8 mouse cellular contexts compared by ENCODE assay signal in genomic region chr19:40895393-40895703, GRCm38 (mm10). TPM values are rescaled to one million over a fixed set of nuclear protein-coding genes. Genes with fewer than 3 reads are reported as not detected.
DNase-seq lines count a peak whose midpoint lies in the region; ATAC-seq and TF ChIP-seq lines count a peak whose summit lies in the region.

No protein-coding gene starts in this region.

- peak overlapping the region; percentile 76 for H3K9ac ChIP-seq in heart, embryonic 14.5 days (ENCODE audit: low read length)
- H3K9ac ChIP-seq in ES-E14 (ENCODE audit: insufficient read depth, low read depth, low read length, poor library complexity, severe bottlenecking): peak overlapping the region; percentile 97
- H3K9ac ChIP-seq in midbrain, embryonic 11.5 days (ENCODE audit: low read length): peak overlapping the region; percentile 90

- 2% methylated on average over 6 of the region's 6 CpGs for WGBS in heart, embryonic 14.5 days
- 2% methylated on average over 6 of the region's 6 CpGs for WGBS in hindbrain, embryonic 10.5 days
- WGBS in midbrain, embryonic 11.5 days: 1% methylated on average over 6 of the region's 6 CpGs

- peak overlapping the region; percentile 78 for H3K4me2 ChIP-seq in heart, embryonic 14.5 days (ENCODE audit: low read length)
- peak overlapping the region; percentile 41 for H3K4me2 ChIP-seq in midbrain, embryonic 11.5 days

- peak overlapping the region; percentile 9 to 92; a peak in 3 of 4 replicates for H3K27ac ChIP-seq in heart, embryonic 14.5 days (replicated peaks in 1 of 2; ENCODE audit: control insufficient read depth in 1 of 2, insufficient read depth in 1 of 2, low read depth in 2 of 2, low read length in 2 of 2)
- peak overlapping the region; percentile 94 for H3K27ac ChIP-seq in ES-E14 (ENCODE audit: insufficient read depth, low read depth, low read length, poor library complexity, severe bottlenecking)
- peak overlapping the region; percentile 99 for H3K27ac ChIP-seq in hindbrain, embryonic 10.5 days
- H3K27ac ChIP-seq in midbrain, embryonic 11.5 days (ENCODE audit: low read depth, low read length): peak overlapping the region; percentile 91

- peaks cover 9% of the 10 kb centered on the region for H3K9me3 ChIP-seq in heart, embryonic 14.5 days (ENCODE audit: control insufficient read depth, low read length)
- no peaks in the 10 kb centered on the region for H3K9me3 ChIP-seq in ES-E14 (ENCODE audit: control insufficient read depth, insufficient read depth, low read depth, low read length)
- H3K9me3 ChIP-seq in hindbrain, embryonic 10.5 days: peaks cover 5% of the 10 kb centered on the region; the same call in 1 of the 2 replicates
- no peaks in the 10 kb centered on the region; the same call in 1 of the 2 replicates for H3K9me3 ChIP-seq in midbrain, embryonic 11.5 days (ENCODE audit: control insufficient read depth, low read length)

- peaks cover 29% of the 10 kb centered on the region for H3K27me3 ChIP-seq in heart, embryonic 14.5 days (ENCODE audit: control insufficient read depth, insufficient read depth, low read length)
- H3K27me3 ChIP-seq in hindbrain, embryonic 10.5 days (ENCODE audit: insufficient read depth, poor library complexity, severe bottlenecking): peaks cover 34% of the 10 kb centered on the region
- H3K27me3 ChIP-seq in midbrain, embryonic 11.5 days (ENCODE audit: control insufficient read depth, insufficient read depth, low read length): peaks cover 12% of the 10 kb centered on the region

- peak overlapping the region; percentile 72 to 85 for H3K4me3 ChIP-seq in heart, embryonic 14.5 days (ENCODE audit: control insufficient read depth in 1 of 2, insufficient read depth in 1 of 2, low read depth in 1 of 2, low read length in 2 of 2)
- peak overlapping the region; percentile 88 to 91 for H3K4me3 ChIP-seq in ES-E14 (ENCODE audit: insufficient read depth in 1 of 2, low read depth in 1 of 2, low read length in 2 of 2, poor library complexity in 1 of 2, severe bottlenecking in 1 of 2)
- H3K4me3 ChIP-seq in hindbrain, embryonic 10.5 days: peak overlapping the region; percentile 85
- H3K4me3 ChIP-seq in midbrain, embryonic 11.5 days (ENCODE audit: low read depth, low read length): peak overlapping the region; percentile 79

- in situ Hi-C loops in ES-E14 (cut with MboI; ENCODE audit: low sequenced_read_pairs in 2 of 2, unreplicated experiment in 2 of 2): no loop called here

- H3K36me3 ChIP-seq in heart, embryonic 14.5 days (ENCODE audit: control insufficient read depth, insufficient read depth, low read length): 0 out of 2 replicates have a peak, but pooled peaks cover 8% of the 10 kb centered on the region
- no peaks in the 10 kb centered on the region; the same call in 1 of the 2 replicates for H3K36me3 ChIP-seq in ES-E14 (ENCODE audit: control insufficient read depth, insufficient read depth, low read length, poor library complexity, severe bottlenecking)
- peaks cover 23% of the 10 kb centered on the region for H3K36me3 ChIP-seq in hindbrain, embryonic 10.5 days
- no peaks in the 10 kb centered on the region for H3K36me3 ChIP-seq in midbrain, embryonic 11.5 days (ENCODE audit: control insufficient read depth, insufficient read depth, low read length)

- peaks cover 0 to 3% of the 10 kb centered on the region in 2 experiments; a peak in 1 of 4 replicates for H3K4me1 ChIP-seq in heart, embryonic 14.5 days (ENCODE audit: control insufficient read depth in 2 of 2, insufficient read depth in 2 of 2, low read length in 2 of 2)
- H3K4me1 ChIP-seq in ES-E14 (ENCODE audit: control insufficient read depth in 2 of 2, insufficient read depth in 2 of 2, low read length in 2 of 2, poor library complexity in 1 of 2): no peaks in the 10 kb centered on the region
- H3K4me1 ChIP-seq in hindbrain, embryonic 10.5 days (replicated peaks): peaks cover 9% of the 10 kb centered on the region; the same call in 1 of the 2 replicates
- H3K4me1 ChIP-seq in midbrain, embryonic 11.5 days (ENCODE audit: control insufficient read depth, insufficient read depth, low read length): no peaks in the 10 kb centered on the region; the same call in 1 of the 2 replicates

- DNase-seq in heart, adult 11 months: no peak
- DNase-seq in ES-E14 (ENCODE audit: low read depth, low spot score): no peak
- no peak for DNase-seq in hindbrain, embryonic 10.5 days (ENCODE audit: low spot score)
- no peak for DNase-seq in midbrain, embryonic 11.5 days (ENCODE audit: low spot score, missing footprints)
- DNase-seq in ovary, postnatal 10 days (ENCODE audit: low spot score): no peak
- no peak for DNase-seq in urinary bladder, postnatal 14 days (ENCODE audit: low spot score)
- no peak for DNase-seq in thymus, postnatal 25 days

- 0 out of 2 replicates have a peak, but pooled peaks have one; percentile 31 for ATAC-seq in heart, embryonic 14.5 days (ENCODE audit: insufficient number of reproducible peaks, insufficient read depth, low FRiP score, low read depth)
- ATAC-seq in midbrain, embryonic 11.5 days (ENCODE audit: low FRiP score): no peak

TF ChIP-seq in ES-E14, 5 proteins besides CTCF, POLR2A, EP300 and RAD21:
- TF ChIP-seq CHD2 (IDR thresholded peaks at IDR 0.05; ENCODE audit: low read depth, low read length) (0 out of 2 replicates have a peak, but pooled peaks have one; percentile 16), HCFC1 (IDR thresholded peaks at IDR 0.05; ENCODE audit: borderline replicate concordance, insufficient read depth, low read length) (no peak), ZNF384 (IDR thresholded peaks at IDR 0.05; ENCODE audit: low read depth, low read length) (peak; percentile 90), ZC3H11A (IDR thresholded peaks at IDR 0.05; ENCODE audit: borderline replicate concordance, low read depth, low read length) (no peak), MAFK (IDR thresholded peaks at IDR 0.05; ENCODE audit: insufficient read depth, low read depth, low read length) (no peak)
TF ChIP-seq in ES-E14: peak in this region for 2.

RNA-seq across cellular contexts. Expression of gene Zfp518a, which starts 0.8 kb away (rescaled TPM):
- polyA plus RNA-seq in heart, embryonic 14.5 days (2014; fragmentation: Nextera tagmentation; extraction: Ambion mirVana): 8.0 and 9.0 TPM in 2 replicates
- 25.8 and 32.9 TPM in 2 replicates for total RNA-seq in ES-E14 (2012; rRNA removed)
- 10.1 and 11.3 TPM in 2 replicates for polyA plus RNA-seq in hindbrain, embryonic 10.5 days (2016; fragmentation: Nextera tagmentation; extraction: Ambion mirVana)
- polyA plus RNA-seq in midbrain, embryonic 11.5 days (2014; fragmentation: Nextera tagmentation; extraction: Ambion mirVana): 18.8 and 20.4 TPM in 2 replicates
